Comparison of ENCODE assay signal across 10 mouse cellular contexts in the genomic region with DNA sequence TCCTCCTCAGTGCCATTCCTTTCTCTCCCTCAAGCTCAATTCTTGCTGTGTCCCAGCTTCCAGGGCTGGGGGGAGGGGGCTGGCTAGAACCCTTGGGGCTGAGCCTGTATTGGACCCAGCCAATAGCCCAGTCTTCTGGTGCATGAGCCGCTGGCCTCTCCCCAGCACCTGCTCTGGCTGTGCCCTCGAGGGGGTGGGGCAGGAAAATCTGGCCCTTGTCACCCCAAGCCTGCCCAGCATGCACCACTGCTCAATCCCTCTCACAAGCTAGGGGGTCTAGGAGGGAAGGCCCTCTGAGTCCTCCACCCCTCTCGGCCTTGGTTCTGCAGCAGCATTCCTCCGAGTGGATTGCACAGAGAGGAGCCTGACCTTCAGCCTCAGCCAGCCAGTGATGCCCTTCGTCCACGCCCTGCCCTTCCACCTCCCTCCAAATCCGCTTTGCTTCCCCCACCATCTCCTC. TPM values are rescaled to one million over a fixed set of nuclear protein-coding genes. Genes with fewer than 3 reads are reported as not detected.
A peak's percentile ranks its signal among the peaks of the same experiment; 100 is the strongest.
DNase-seq lines count a peak whose midpoint lies in the region; ATAC-seq and TF ChIP-seq lines count a peak whose summit lies in the region.
"Had no signal": no experiment of that assay in that cellular context is flagged by ENCODE, and none has a peak within 500 bp of the region (broad histone marks: within the 10 kb centered on the region; RNA-seq: fewer than 3 reads in every experiment).

No protein-coding gene starts in this region.

- TF ChIP-seq CTCF in left cerebral cortex, adult 2 months (IDR thresholded peaks at IDR 0.05), result no peak

- peak overlapping the region; percentile 55 for H3K4me2 ChIP-seq in embryonic facial prominence, embryonic 15.5 days (replicated peaks)
- H3K4me2 ChIP-seq in hindbrain, embryonic 15.5 days, result peak overlapping the region; percentile 47
- H3K4me2 ChIP-seq in neural tube, embryonic 13.5 days, result peak overlapping the region; percentile 53

- intact Hi-C loops in left cerebral cortex, adult 2 months (cut with DNase I), result loop anchor here (5.0 kb wide), 2 partner anchors 45 to 90 kb away; partner anchors contain the start of genes Chpf and Tmem198

- H3K4me3 ChIP-seq in left cerebral cortex, adult 2 months, result peak overlapping the region; percentile 45
- peak overlapping the region; percentile 32 for H3K4me3 ChIP-seq in embryonic facial prominence, embryonic 15.5 days (replicated peaks)
- no peak overlapping the region for H3K4me3 ChIP-seq in hindbrain, embryonic 15.5 days
- H3K4me3 ChIP-seq in neural tube, embryonic 13.5 days, result peak overlapping the region; percentile 25; the same call in 1 of the 2 replicates
- H3K4me3 ChIP-seq: erythroblast, embryonic 14.5 days had no signal

- H3K27me3 ChIP-seq in embryonic facial prominence, embryonic 15.5 days, result peaks cover 42% of the 10 kb centered on the region
- H3K27me3 ChIP-seq in hindbrain, embryonic 15.5 days, result peaks cover 16% of the 10 kb centered on the region
- H3K27me3 ChIP-seq in neural tube, embryonic 13.5 days, result peaks cover 63% of the 10 kb centered on the region

- 0 out of 2 replicates have a peak overlapping the region, but pooled peaks have one; percentile 31 for H3K9ac ChIP-seq in embryonic facial prominence, embryonic 15.5 days
- H3K9ac ChIP-seq in hindbrain, embryonic 15.5 days, result peak overlapping the region; percentile 14; the same call in 1 of the 2 replicates
- H3K9ac ChIP-seq in neural tube, embryonic 13.5 days, result peak overlapping the region; percentile 59

- H3K4me1 ChIP-seq in embryonic facial prominence, embryonic 15.5 days, result peaks cover 56% of the 10 kb centered on the region
- peaks cover 65% of the 10 kb centered on the region for H3K4me1 ChIP-seq in hindbrain, embryonic 15.5 days (replicated peaks)
- peaks cover 67% of the 10 kb centered on the region for H3K4me1 ChIP-seq in neural tube, embryonic 13.5 days (replicated peaks)

- peak overlapping the region; percentile 96 for H3K27ac ChIP-seq in left cerebral cortex, adult 2 months
- H3K27ac ChIP-seq in embryonic facial prominence, embryonic 15.5 days (replicated peaks), result no peak overlapping the region
- H3K27ac ChIP-seq in hindbrain, embryonic 15.5 days (replicated peaks), result no peak overlapping the region
- H3K27ac ChIP-seq in neural tube, embryonic 13.5 days (replicated peaks), result no peak overlapping the region

- H3K9me3 ChIP-seq in embryonic facial prominence, embryonic 15.5 days (replicated peaks), result no peaks in the 10 kb centered on the region
- H3K9me3 ChIP-seq in hindbrain, embryonic 15.5 days, result no peaks in the 10 kb centered on the region
- no peaks in the 10 kb centered on the region for H3K9me3 ChIP-seq in neural tube, embryonic 13.5 days

- H3K36me3 ChIP-seq in embryonic facial prominence, embryonic 15.5 days, result no peaks in the 10 kb centered on the region
- H3K36me3 ChIP-seq in hindbrain, embryonic 15.5 days, result no peaks in the 10 kb centered on the region
- H3K36me3 ChIP-seq in neural tube, embryonic 13.5 days, result peaks cover 15% of the 10 kb centered on the region; the same call in 1 of the 2 replicates

- no peak for DNase-seq in left cerebral cortex, adult 2 months (ENCODE audit: extremely low spot score in 1 of 2, low spot score in 2 of 2)
- DNase-seq in left cerebral cortex, adult 8-10 months (ENCODE audit: low spot score in 2 of 2), result no peak
- DNase-seq in ovary, postnatal 14 days (ENCODE audit: low spot score), result no peak
- DNase-seq in Muller cell, postnatal 12 days (ENCODE audit: inconsistent ontology term), result no peak
- DNase-seq in layer of hippocampus, adult 8-10 months (ENCODE audit: low spot score in 2 of 2), result no peak

- ATAC-seq in embryonic facial prominence, embryonic 15.5 days (ENCODE audit: insufficient number of reproducible peaks, low FRiP score, low TSS enrichment, low read depth), result no peak; the same call in 1 of the 2 replicates
- no peak; the same call in 1 of the 2 replicates for ATAC-seq in hindbrain, embryonic 15.5 days (ENCODE audit: low FRiP score, low read depth)
- no peak; the same call in 1 of the 2 replicates for ATAC-seq in neural tube, embryonic 13.5 days (ENCODE audit: low read depth)
- ATAC-seq: Patski had no signal

- WGBS in embryonic facial prominence, embryonic 15.5 days, result 31% methylated on average over 7 of the region's 7 CpGs
- WGBS in hindbrain, embryonic 15.5 days, result 12% methylated on average over 7 of the region's 7 CpGs
- WGBS in neural tube, embryonic 13.5 days, result 22% methylated on average over 7 of the region's 7 CpGs

RNA-seq across cellular contexts. Expression of gene Speg, which starts 12.4 kb away (rescaled TPM):
- 100 to 1,000 TPM; 199 to 215 TPM for total RNA-seq in left cerebral cortex, adult 2 months (2021)
- 100 to 1,000 TPM; 177 to 190 (median 187) TPM for total RNA-seq in left cerebral cortex, adult 8-10 months (2022)
- polyA plus RNA-seq in embryonic facial prominence, embryonic 15.5 days (2015; fragmentation: Nextera tagmentation; extraction: Ambion mirVana), result 16.5 and 18.6 TPM in 2 replicates
- polyA plus RNA-seq in hindbrain, embryonic 15.5 days (2015; fragmentation: Nextera tagmentation; extraction: Ambion mirVana), result 22.4 and 25.0 TPM in 2 replicates
- polyA plus RNA-seq in neural tube, embryonic 13.5 days (2015; fragmentation: Nextera tagmentation; extraction: Ambion mirVana), result 17.8 and 21.4 TPM in 2 replicates
- 100 to 1,000 TPM; 168 to 185 (median 182) TPM for total RNA-seq in layer of hippocampus, adult 8-10 months (2022)

RNA-seq across cellular contexts. Expression of gene Des, which starts 27.4 kb away (rescaled TPM):
- 1 to 10 TPM in 1 of 2 experiments, under 1 TPM in 1; 0.77 to 1.7 TPM for total RNA-seq in left cerebral cortex, adult 2 months (2021)
- total RNA-seq in left cerebral cortex, adult 8-10 months (2022), result 1 to 10 TPM in 3 of 4 experiments, under 1 TPM in 1; 0.89 to 2.9 (median 1.8) TPM
- polyA plus RNA-seq in embryonic facial prominence, embryonic 15.5 days (2015; fragmentation: Nextera tagmentation; extraction: Ambion mirVana), result 112 and 140 TPM in 2 replicates
- 1.1 and 1.7 TPM in 2 replicates for polyA plus RNA-seq in hindbrain, embryonic 15.5 days (2015; fragmentation: Nextera tagmentation; extraction: Ambion mirVana)
- 3.3 and 7.7 TPM in 2 replicates for polyA plus RNA-seq in neural tube, embryonic 13.5 days (2015; fragmentation: Nextera tagmentation; extraction: Ambion mirVana)
- 1 to 10 TPM in 3 of 4 experiments, under 1 TPM in 1; 0.60 to 1.9 (median 1.5) TPM for total RNA-seq in layer of hippocampus, adult 8-10 months (2022)

RNA-seq across cellular contexts. Expression of gene Gmppa, which starts 48.2 kb away (rescaled TPM):
- total RNA-seq in left cerebral cortex, adult 2 months (2021), result 10 to 100 TPM; 65.0 to 69.4 TPM
- total RNA-seq in left cerebral cortex, adult 8-10 months (2022), result 10 to 100 TPM; 48.0 to 64.9 (median 62.3) TPM
- 103 and 104 TPM in 2 replicates for polyA plus RNA-seq in embryonic facial prominence, embryonic 15.5 days (2015; fragmentation: Nextera tagmentation; extraction: Ambion mirVana)
- polyA plus RNA-seq in hindbrain, embryonic 15.5 days (2015; fragmentation: Nextera tagmentation; extraction: Ambion mirVana), result 73.8 and 79.0 TPM in 2 replicates
- 74.4 and 75.9 TPM in 2 replicates for polyA plus RNA-seq in neural tube, embryonic 13.5 days (2015; fragmentation: Nextera tagmentation; extraction: Ambion mirVana)
- total RNA-seq in layer of hippocampus, adult 8-10 months (2022), result 10 to 100 TPM; 58.3 to 77.2 (median 72.7) TPM
